Mouse (Mus musculus) small intestine, adult 2 months (tissue): ENCODE measurements around the gene Gmpr.

Experiments
- CTCF ChIP-seq: fragments of 200-500 bp; IDR thresholded peaks from 2 replicates; pipeline ENCODE4 v1.5.1; 2012; ENCODE audit warnings: low read depth, mild to moderate bottlenecking, control low read depth, inconsistent platforms, low read length, moderate library complexity, mixed read lengths; ENCODE audit not compliant: insufficient replicate concordance, insufficient read length; ENCODE audit errors: extremely low read depth
- POLR2A ChIP-seq: fragments of 200-500 bp; IDR thresholded peaks from 2 replicates; pipeline ENCODE4 v1.6.1; 2012; ENCODE audit warnings: low read depth, mild to moderate bottlenecking, control low read depth, inconsistent platforms, low read length, moderate library complexity

DNA sequence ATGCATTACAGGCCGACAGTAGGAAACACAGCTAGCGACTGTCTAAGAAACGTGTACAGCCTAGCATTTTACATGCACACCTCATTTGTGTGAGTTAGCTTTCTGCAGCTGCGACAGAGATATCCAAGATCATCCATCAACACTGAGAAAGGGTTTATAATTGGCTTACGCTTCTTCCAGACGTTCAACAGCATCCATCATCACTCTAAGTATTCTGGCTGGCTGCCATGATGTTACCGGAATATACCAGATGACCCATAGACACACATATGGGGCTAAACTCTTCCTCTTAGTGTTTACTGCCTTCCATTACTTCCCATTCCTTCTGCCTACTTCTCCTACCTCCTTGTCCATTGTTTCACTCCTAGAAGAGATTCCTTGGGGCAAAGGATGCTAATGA is 88.2 kb downstream of the Gmpr start:
- TF ChIP-seq POLR2A (no peak), CTCF (no peak)
